Mouse (Mus musculus) layer of hippocampus, adult 9-11 months (tissue): ENCODE measurements around the gene Gorab.

Experiments used
- DNase-seq: peaks from one replicate; pipeline ENCODE4 v3.0.0; 2022

Gene Gorab

GRCm38 (mm10) chr1:163355626-163356156 is 47.8 kb downstream of the Gorab start:
- no peak for DNase-seq

- DNase-seq, result no peak
Measured at GRCm38 (mm10) chr1:163350988-163351387, 52.5 kb downstream of the Gorab start.

- no peak for DNase-seq
Measured at GRCm38 (mm10) chr1:163345541-163345940, 57.9 kb downstream of the Gorab start.

- no peak for DNase-seq
Measured at GRCm38 (mm10) chr1:163344931-163345330, 58.5 kb downstream of the Gorab start.

GRCm38 (mm10) chr1:163339219-163339561 is 64.3 kb downstream of the Gorab start:
- no peak for DNase-seq

- DNase-seq, result no peak
Measured at GRCm38 (mm10) chr1:163338525-163339218, 64.8 kb downstream of the Gorab start.

- DNase-seq, result no peak
Measured at GRCm38 (mm10) chr1:163337821-163338220, 65.6 kb downstream of the Gorab start.
